Mouse (Mus musculus) forebrain, embryonic 12.5 days (tissue): Measurements from ENCODE around the gene Phospho1. TPM values are rescaled to one million over a fixed set of nuclear protein-coding genes. Genes with fewer than 3 reads are reported as not detected.

ENCODE experiments used
- ATAC-seq: fragments of 200-750 bp; cut with Nextera tagmentation; 2 replicates; pipeline ENCODE4 v1.8.0; 2017; ENCODE audit warnings: moderate TSS enrichment; ENCODE audit not compliant: low FRiP score
- H3K27ac ChIP-seq: fragments of 300-500 bp; sonication (generic); 2 replicates; pipeline ENCODE4 v1.5.1; 2016; ENCODE audit warnings: mild to moderate bottlenecking
- H3K27me3 ChIP-seq: fragments of 300-500 bp; sonication (generic); 2 replicates; pipeline ENCODE4 v1.6.1; 2016; ENCODE audit warnings: mild to moderate bottlenecking
- H3K36me3 ChIP-seq: fragments of 300-500 bp; sonication (generic); replicated peaks from 2 replicates; pipeline ENCODE4 v1.6.1; 2016; ENCODE audit warnings: mild to moderate bottlenecking
- H3K4me1 ChIP-seq: fragments of 300-500 bp; sonication (generic); 2 replicates; pipeline ENCODE4 v1.6.1; 2016
- H3K4me2 ChIP-seq: fragments of 300-500 bp; sonication (generic); 2 replicates; pipeline ENCODE4 v1.6.1; 2016; ENCODE audit warnings: mild to moderate bottlenecking, moderate library complexity
- H3K4me3 ChIP-seq: fragments of 300-500 bp; sonication (generic); replicated peaks from 2 replicates; pipeline ENCODE4 v1.5.1; 2016; ENCODE audit warnings: mild to moderate bottlenecking
- H3K9ac ChIP-seq: fragments of 300-500 bp; sonication (generic); 2 replicates; pipeline ENCODE4 v1.6.1; 2016; ENCODE audit warnings: mild to moderate bottlenecking
- H3K9me3 ChIP-seq: fragments of 300-500 bp; sonication (generic); 2 replicates; pipeline ENCODE4 v1.6.1; 2016
- WGBS: fragments of 180-500 bp; shearing (Covaris S2); methylation state at CpG from one replicate; pipeline ENCODE4 v1.1.7; 2016; 5-methylcytosine and 5-hydroxymethylcytosine counted together
- polyA plus RNA-seq: library from polyadenylated mRNA; unstranded; fragments of >200 nt; fragmentation: Nextera tagmentation; extraction: Ambion mirVana; gene quantifications from 2 replicates; pipeline ENCODE4 v1.2.1, GENCODE M21; 2016

Phospho1 gene
- polyA plus RNA-seq, 1 experiment from 2014 or later: not detected

DNA sequence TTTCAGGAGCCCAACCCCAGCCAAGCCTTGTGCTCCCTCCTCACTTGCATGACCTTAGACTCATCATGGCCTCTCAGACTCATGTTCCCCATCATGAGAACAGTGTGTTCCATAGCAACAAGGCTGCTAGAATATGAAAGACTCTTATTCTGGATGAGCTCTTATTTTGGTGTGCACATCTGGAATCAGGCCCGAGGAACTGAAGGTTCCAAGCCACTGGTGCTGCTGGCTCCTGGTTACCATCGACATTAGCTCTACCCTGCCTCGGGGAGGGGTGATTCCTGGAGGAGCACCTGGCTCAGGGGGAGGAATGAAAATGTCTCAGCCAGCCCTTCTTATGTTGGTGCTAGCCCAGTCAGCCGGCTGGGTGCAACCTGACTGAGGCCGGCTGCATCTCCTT lies 9.4 kb upstream of the Phospho1 start:
- WGBS: 82% methylated on average over 5 of the region's 5 CpGs
- no peaks in the 10 kb centered on the region for H3K9me3 ChIP-seq

DNA sequence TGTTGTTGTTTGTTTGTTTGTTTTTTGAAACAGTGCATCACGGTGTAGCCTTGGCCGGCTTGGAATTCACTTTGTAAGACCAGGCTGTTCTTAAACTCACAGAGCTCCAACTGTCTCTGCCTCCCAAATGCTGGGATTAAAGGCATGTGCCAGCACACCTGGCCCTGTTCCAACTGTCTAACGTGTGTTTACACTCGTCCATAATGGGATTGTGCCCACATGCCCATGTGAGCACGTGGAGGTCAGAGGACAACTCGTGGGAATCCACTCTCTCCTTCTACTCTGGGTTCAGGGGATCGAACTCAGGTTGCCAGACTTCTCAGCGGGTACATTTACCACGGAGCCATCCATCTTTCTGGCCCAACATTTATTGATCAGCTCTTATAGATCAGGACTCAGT lies 8.9 kb upstream of the Phospho1 start:
- H3K4me2 ChIP-seq: no peak overlapping the region
- H3K9ac ChIP-seq: no peak overlapping the region
- H3K36me3 ChIP-seq: no peaks in the 10 kb centered on the region
- 0 out of 2 replicates have a peak, but pooled peaks cover 8% of the 10 kb centered on the region for H3K27me3 ChIP-seq
- H3K4me1 ChIP-seq: no peaks in the 10 kb centered on the region
- no peaks in the 10 kb centered on the region for H3K9me3 ChIP-seq
- WGBS: 82% methylated on average over 9 of the region's 9 CpGs
- no peak overlapping the region for H3K27ac ChIP-seq
- no peak overlapping the region for H3K4me3 ChIP-seq
- ATAC-seq: no peak

More for the DNA sequence above, 9.4 kb upstream of the Phospho1 start:
- Histone ChIP-seq H3K9ac (no peak overlapping the region), H3K36me3 (no peaks in the 10 kb centered on the region), H3K4me3 (no peak overlapping the region), H3K27me3 (0 out of 2 replicates have a peak, but pooled peaks cover 8% of the 10 kb centered on the region), H3K4me1 (peaks cover 3% of the 10 kb centered on the region), H3K27ac (no peak overlapping the region), H3K4me2 (no peak overlapping the region)
- no peak for ATAC-seq

DNA sequence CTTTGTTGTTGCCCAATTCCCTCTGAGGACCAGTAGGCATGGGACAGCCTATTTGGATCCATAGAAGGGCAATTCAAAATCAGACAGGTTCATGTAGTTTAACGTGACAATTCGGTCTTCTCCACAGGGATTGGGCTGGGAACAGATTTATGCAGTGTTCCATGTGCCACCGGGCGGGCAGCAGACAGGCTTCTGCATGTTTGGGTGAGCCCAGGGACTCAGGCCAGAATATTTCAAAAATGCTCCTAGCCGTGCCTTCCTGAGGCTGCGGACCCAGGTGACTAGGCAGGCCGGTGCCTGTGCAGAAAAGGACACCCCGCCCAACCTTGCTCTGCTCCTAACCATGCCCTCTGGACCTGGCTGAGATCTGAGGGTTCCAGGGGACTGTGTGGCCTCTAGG lies 5.2 kb upstream of the Phospho1 start:
- Histone ChIP-seq H3K4me1 (peaks cover 7% of the 10 kb centered on the region), H3K36me3 (no peaks in the 10 kb centered on the region), H3K9ac (no peak overlapping the region), H3K9me3 (no peaks in the 10 kb centered on the region), H3K4me2 (no peak overlapping the region), H3K27me3 (peaks cover 32% of the 10 kb centered on the region), H3K27ac (no peak overlapping the region), H3K4me3 (no peak overlapping the region)
- 86% methylated on average over 8 of the region's 8 CpGs for WGBS
- no peak for ATAC-seq

DNA sequence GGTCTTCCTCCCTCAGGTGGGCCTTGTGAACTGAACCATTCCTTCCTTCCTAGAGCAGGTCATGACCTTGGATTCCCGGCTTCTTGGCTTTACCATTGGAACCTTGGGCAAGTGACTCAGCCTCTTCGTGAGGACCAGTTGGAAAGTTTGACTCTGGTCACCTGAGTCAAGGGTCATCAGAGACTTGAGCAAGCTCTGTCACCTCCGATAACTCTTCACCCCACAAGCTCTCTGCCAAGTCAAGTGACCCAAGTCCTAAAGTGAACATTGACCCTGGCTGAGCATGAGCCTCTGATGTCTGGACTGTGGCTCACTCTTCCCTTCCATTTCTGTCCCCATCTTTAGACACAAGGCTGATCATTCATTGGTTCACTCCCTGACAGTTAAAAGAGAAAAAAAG lies 2.8 kb upstream of the Phospho1 start:
- Histone ChIP-seq H3K9me3 (no peaks in the 10 kb centered on the region), H3K27ac (no peak overlapping the region), H3K4me1 (peaks cover 15% of the 10 kb centered on the region), H3K27me3 (peaks cover 53% of the 10 kb centered on the region), H3K4me2 (no peak overlapping the region), H3K9ac (no peak overlapping the region), H3K4me3 (no peak overlapping the region), H3K36me3 (no peaks in the 10 kb centered on the region)
- 93% methylated on average over 3 of the region's 3 CpGs for WGBS
- ATAC-seq: no peak

DNA sequence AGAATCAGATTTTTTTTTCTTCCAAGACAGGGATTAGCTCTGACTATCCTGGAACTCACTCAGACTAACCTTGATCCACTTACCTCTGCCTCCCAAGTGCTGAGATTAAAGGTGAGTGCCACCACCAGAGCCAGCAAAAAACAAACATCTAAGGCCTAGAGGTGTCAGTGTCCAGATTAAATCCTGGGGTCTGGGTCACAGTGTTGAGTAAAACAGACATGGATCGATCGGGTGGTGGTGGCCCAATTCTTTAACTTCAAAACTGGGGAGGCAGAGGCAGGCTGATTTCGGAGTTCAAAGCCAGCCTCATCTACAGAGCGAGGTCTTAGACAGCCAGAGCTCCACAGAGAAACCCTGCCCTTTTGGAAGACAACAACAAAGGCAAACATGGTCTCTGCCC lies 1.9 kb upstream of the Phospho1 start:
- H3K9me3 ChIP-seq: no peaks in the 10 kb centered on the region
- H3K4me3 ChIP-seq: no peak overlapping the region
- H3K36me3 ChIP-seq: no peaks in the 10 kb centered on the region
- WGBS: 94% methylated on average over 4 of the region's 4 CpGs
- H3K4me2 ChIP-seq: no peak overlapping the region
- H3K4me1 ChIP-seq: peaks cover 15% of the 10 kb centered on the region
- no peak overlapping the region for H3K9ac ChIP-seq
- H3K27me3 ChIP-seq: peaks cover 60% of the 10 kb centered on the region
- no peak overlapping the region for H3K27ac ChIP-seq
- no peak for ATAC-seq

DNA sequence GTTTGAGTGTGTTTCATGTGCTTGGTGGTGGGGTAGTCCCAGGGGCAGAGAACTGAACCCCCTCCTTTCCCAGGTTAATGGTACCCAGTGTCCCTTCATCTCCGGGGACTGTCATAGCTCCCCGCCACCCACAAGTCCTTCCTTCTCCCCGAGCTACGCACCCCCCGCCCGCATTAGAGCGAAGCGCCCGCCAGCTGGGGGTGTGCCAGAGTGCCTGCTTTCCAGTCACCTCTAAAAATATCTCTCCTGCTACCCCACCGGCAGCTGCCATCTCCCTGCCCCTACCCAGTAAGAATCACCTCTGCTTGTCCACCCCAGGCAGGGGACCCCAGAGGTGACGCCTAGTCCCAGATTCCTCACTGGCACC lies 561 bp downstream of the Phospho1 start:
- Histone ChIP-seq H3K9me3 (no peaks in the 10 kb centered on the region), H3K27ac (no peak overlapping the region), H3K9ac (peak overlapping the region; percentile 78), H3K4me1 (peaks cover 16% of the 10 kb centered on the region), H3K36me3 (no peaks in the 10 kb centered on the region), H3K4me2 (peak overlapping the region; percentile 96), H3K4me3 (peak overlapping the region; percentile 70), H3K27me3 (peaks cover 82% of the 10 kb centered on the region)
- ATAC-seq: peak; percentile 20
- WGBS: under 1% methylated on average over 11 of the region's 11 CpGs

DNA sequence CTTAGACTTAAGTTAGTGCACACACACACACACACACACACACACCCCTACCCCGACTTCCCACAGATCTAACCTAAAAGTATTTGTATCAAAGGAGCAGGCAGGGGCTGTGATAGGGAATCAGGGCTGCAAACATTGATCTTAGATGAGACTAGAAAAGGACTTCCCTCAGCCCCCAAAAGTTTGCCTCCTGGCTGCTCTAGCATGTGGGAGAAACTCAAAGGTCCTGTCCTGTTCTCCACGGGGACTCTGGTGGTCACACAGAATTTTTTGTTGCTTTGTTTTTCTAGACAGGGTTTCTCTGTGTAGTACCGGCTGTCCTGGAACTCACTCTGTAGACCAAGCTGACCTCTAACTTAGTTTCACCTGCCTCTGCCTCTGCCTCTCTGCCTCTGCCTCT lies 1.3 kb downstream of the Phospho1 start:
- ATAC-seq: no peak
- no peak overlapping the region for H3K9ac ChIP-seq
- H3K4me2 ChIP-seq: no peak overlapping the region
- no peak overlapping the region for H3K27ac ChIP-seq
- WGBS: 63% methylated on average over 3 of the region's 3 CpGs
- no peaks in the 10 kb centered on the region for H3K9me3 ChIP-seq
- H3K27me3 ChIP-seq: peaks cover 90% of the 10 kb centered on the region
- H3K4me3 ChIP-seq: no peak overlapping the region
- no peaks in the 10 kb centered on the region for H3K36me3 ChIP-seq
- peaks cover 23% of the 10 kb centered on the region for H3K4me1 ChIP-seq

DNA sequence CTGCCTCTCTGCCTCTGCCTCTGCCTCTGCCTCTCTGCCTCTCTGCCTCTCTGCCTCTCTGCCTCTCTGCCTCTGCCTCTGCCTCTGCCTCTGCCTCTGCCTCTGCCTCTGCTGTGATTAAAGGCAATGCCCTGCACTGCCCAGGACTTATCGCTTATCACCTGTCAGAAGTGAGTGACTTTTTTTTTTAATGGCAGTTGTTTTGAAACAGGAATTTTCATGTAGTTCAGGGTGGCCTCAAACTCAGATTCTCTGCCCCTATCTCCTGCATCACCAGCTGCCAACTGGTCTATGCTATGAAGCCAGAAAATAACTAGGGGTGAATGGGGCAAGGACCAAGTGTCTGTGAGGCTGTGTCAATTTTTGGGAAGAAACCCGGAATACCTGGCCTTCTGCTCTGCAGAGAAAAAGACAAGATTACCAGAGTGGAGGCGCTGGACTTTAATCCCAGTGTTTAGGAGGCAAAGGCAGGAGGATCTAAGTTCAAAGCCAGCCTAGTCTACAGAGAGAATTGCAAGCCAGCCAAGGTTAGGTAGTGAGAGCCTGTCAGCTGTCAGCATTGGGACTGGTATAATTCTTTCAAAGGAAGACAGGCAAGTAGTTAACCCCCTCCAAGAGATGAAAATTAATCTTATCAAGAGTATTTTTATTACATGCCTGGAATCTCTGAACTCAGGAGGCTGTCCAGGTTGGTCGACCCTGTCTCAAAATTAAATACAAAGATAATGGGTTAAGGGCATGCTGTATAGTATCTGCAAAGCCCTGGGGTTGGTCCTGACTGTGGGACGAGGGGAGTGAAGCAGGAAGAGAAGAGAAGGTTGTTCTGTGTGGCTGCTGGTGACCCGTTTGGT lies 2.2 kb downstream of the Phospho1 start:
- no peak for ATAC-seq
- no peaks in the 10 kb centered on the region for H3K36me3 ChIP-seq
- H3K4me3 ChIP-seq: no peak overlapping the region
- H3K9ac ChIP-seq: no peak overlapping the region
- H3K4me1 ChIP-seq: peaks cover 32% of the 10 kb centered on the region
- H3K9me3 ChIP-seq: no peaks in the 10 kb centered on the region
- 60% methylated on average over 6 of the region's 6 CpGs for WGBS
- peaks cover 94% of the 10 kb centered on the region for H3K27me3 ChIP-seq
- H3K4me2 ChIP-seq: no peak overlapping the region
- H3K27ac ChIP-seq: no peak overlapping the region

DNA sequence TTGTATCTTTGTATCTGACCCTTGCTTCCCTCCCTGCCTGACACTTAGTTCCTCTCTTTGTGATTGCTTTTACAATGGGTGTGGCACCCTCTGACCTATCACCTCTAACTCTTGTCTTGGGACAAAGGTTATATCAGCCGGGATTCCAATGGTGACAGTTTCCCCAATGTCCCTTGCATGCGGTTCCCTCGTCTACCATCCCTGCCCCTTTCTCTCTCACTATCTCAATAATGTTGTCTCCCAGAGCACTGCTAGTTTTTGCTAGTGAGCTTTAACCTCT lies 2.8 kb downstream of the Phospho1 start:
- H3K4me1 ChIP-seq: peaks cover 35% of the 10 kb centered on the region

DNA sequence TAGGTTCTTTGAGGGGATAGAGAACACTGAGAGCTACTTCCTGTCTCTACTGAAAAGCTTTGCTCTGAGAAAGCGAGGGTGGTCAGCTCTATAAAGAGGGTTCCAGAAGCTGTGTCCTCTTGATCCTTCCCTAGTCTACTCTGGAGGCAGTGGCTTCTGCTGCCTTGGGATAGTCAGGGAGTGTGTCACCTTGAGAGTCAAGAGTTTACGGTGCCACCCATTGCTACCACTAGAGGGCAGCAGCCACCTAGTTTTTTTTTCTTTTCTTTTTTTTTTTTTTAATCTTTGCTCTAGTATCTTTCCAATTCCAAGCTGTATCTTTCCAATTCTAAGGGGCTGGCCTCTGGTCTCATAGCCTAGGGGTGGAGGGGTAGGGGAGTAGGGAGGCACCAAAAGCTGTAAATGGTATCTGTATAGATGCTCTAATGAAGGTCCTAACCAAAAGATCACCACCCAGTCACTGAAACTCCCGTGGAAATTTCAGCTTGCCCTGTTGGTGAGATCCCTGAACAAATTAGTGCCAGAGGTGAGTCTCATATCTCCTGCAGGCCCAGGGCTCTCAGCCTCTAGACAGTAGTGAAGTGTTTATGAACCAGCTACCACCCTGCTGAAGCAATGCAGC lies 3.3 kb downstream of the Phospho1 start:
- Histone ChIP-seq H3K27me3 (peaks cover 95% of the 10 kb centered on the region), H3K36me3 (no peaks in the 10 kb centered on the region), H3K4me2 (no peak overlapping the region), H3K9me3 (no peaks in the 10 kb centered on the region), H3K9ac (no peak overlapping the region), H3K4me3 (no peak overlapping the region), H3K4me1 (peaks cover 35% of the 10 kb centered on the region), H3K27ac (no peak overlapping the region)
- WGBS: 18% methylated on average over 3 of the region's 3 CpGs
- ATAC-seq: no peak

More for the DNA sequence above, 2.8 kb downstream of the Phospho1 start:
- Histone ChIP-seq H3K9ac (no peak overlapping the region), H3K9me3 (no peaks in the 10 kb centered on the region), H3K36me3 (no peaks in the 10 kb centered on the region), H3K4me2 (no peak overlapping the region), H3K27ac (no peak overlapping the region), H3K27me3 (peaks cover 94% of the 10 kb centered on the region), H3K4me3 (no peak overlapping the region)
- WGBS: 37% methylated on average over 3 of the region's 3 CpGs
- ATAC-seq: no peak

DNA sequence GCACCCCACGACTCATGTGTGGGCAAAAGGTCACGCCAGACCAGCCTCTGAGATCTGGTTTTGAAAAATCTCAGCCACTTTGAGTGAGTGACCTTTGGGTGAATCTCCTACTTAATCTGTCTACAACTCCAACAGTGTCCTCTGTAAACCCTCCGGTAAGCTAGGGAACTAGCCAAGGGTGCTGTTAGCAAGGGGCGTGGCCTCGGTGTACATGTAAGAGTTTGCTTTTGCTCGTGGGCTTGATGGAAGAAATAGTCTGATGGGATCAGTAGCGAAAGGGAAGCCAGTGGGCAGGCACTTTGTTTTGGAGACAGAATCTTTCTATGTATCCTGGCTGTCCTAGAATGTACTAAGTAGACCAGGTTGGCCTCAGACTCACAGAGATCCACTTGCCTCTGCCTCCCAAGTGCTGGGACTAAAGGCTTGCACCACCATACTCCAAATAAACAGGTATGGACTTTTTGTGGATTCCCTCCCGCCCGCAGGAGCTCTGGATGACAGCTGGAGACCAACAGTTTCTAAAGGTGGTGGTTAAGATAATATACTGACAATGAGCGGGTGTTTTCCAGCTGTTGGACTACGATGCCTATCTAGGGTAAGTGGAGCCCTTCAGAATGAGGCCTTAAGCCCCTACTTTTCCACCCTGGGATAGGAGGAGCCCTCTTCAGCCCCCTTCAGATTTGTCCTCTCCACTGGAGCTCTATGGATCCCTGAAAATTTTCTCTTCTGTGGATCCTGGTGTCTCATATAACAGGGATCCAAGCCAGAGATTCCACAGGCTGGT lies 4.1 kb downstream of the Phospho1 start:
- Histone ChIP-seq H3K4me1 (peaks cover 38% of the 10 kb centered on the region), H3K27ac (no peak overlapping the region), H3K9me3 (no peaks in the 10 kb centered on the region), H3K27me3 (peaks cover 95% of the 10 kb centered on the region), H3K4me3 (no peak overlapping the region), H3K4me2 (no peak overlapping the region), H3K36me3 (no peaks in the 10 kb centered on the region), H3K9ac (no peak overlapping the region)
- 77% methylated on average over 11 of the region's 11 CpGs for WGBS
- no peak for ATAC-seq

DNA sequence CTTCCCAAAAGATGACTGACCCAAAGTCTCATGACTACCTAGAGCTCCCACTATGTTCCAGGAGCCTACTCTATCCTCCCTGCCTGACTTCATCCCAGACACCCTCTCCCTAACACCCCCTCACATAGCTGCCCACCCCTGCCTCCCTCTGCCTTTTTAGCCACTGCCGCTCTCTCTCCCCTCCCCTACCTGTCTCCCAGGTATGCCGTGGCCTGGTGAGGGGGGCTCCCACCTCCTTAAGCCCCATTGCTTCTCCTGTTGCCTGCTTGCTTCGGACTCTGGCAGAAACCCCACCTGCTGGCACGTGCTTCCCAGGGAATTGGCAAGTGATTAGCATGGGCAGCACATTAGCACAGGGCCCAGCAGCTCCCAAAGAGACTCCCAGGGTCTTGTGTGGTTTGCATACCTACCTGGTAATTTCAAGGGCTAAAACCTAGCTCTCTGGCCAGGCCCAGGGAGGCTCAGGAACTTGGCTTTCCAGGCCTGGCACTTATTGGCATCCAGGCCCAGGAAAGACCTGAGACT lies 5.3 kb downstream of the Phospho1 start:
- no peak for ATAC-seq
- WGBS: 29% methylated on average over 4 of the region's 4 CpGs
- Histone ChIP-seq H3K9me3 (no peaks in the 10 kb centered on the region), H3K9ac (no peak overlapping the region), H3K27me3 (peaks cover 99% of the 10 kb centered on the region), H3K4me2 (no peak overlapping the region), H3K4me1 (peaks cover 42% of the 10 kb centered on the region), H3K4me3 (no peak overlapping the region), H3K36me3 (no peaks in the 10 kb centered on the region), H3K27ac (no peak overlapping the region)
